Mouse (Mus musculus): ENCODE data around the gene Tarsl2. TPM values are rescaled to one million over a fixed set of nuclear protein-coding genes. Genes with fewer than 3 reads are reported as not detected.

Gene Tarsl2
- polyA plus RNA-seq, 1 experiment: 4.2 TPM

DNA sequence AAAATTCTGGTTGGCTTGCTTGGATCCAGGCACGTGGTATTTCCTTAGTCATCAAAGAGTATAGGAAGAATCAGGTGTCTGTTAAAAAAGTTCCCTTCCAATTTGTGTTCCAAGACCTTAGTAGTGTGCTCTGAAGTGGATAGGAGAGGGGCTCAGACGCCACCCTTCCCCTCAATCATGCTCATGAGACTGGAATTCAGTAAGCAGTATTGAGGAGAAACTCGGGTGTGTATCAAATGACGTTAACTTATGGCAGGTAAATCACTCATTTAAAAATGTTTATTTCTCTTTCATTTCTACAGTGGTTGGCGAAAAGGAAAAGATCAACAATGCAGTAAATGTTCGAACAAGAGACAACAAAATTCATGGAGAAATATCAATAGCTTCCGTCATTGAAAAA, 46.2 kb downstream of the Tarsl2 start, which contains the start of gene Tm2d3:
Gene Tm2d3, plus strand, starts transcription at position 301 of the 400 bp plus-strand sequence.
- TF ChIP-seq POLR2A (IDR thresholded peaks at IDR 0.05; ENCODE audit: control insufficient read depth, extremely low read depth, insufficient read depth, low read length, poor library complexity): no peak
- TF ChIP-seq CTCF (IDR thresholded peaks at IDR 0.05; ENCODE audit: borderline replicate concordance, control insufficient read depth, extremely low read depth, insufficient read depth, low read length, poor library complexity): no peak
- WGBS: 95% methylated on average over 7 of the region's 7 CpGs
- peaks cover 5% of the 10 kb centered on the region; the same call in 1 of the 2 replicates for H3K4me1 ChIP-seq (replicated peaks; ENCODE audit: control insufficient read depth, insufficient read depth, low read length)

DNA sequence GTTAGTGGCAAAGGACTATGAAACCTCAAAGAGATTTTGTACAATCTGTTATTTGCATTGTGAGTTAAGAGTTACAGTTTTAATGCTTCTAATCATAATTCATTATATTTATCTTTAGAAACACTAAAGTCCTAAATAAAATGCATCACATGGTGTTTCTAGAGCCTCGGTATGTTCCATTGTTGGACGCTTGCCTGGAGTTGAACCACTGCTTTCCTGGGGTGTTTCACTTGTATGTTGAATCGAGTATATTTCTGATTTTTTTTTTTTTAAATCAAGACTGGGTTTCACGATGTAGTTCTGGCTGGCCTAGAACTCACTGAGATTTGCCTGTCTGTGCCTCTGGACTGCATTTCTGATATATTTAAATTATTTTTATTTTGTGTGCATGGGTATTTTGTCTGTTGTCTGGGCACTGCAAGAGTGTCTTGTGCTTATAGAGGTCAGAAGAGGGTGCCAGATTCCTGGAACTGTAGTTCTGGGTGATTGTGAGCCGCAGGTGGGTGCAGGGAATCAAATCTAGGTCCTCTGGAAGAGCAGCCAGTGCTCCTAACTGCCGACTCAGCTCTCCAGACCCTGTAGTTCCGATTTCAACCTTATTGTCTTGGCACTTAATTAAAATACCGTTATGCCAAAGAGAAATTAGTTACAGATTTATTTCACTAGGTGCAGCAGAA, 47.4 kb downstream of the Tarsl2 start:
- 91% methylated on average over 8 of the region's 8 CpGs for WGBS
- Histone ChIP-seq H3K27me3 (ENCODE audit: control insufficient read depth, insufficient read depth, low read length) (no peaks in the 10 kb centered on the region), H3K27ac (ENCODE audit: control insufficient read depth, insufficient read depth, low read length) (no peak overlapping the region), H3K4me3 (ENCODE audit: control insufficient read depth, insufficient read depth, low read length) (no peak overlapping the region), H3K36me3 (ENCODE audit: control insufficient read depth, insufficient read depth, low read length) (no peaks in the 10 kb centered on the region), H3K4me1 (replicated peaks; ENCODE audit: control insufficient read depth, insufficient read depth, low read length) (peaks cover 5% of the 10 kb centered on the region; the same call in 1 of the 2 replicates)
- no peak for TF ChIP-seq CTCF (IDR thresholded peaks at IDR 0.05; ENCODE audit: borderline replicate concordance, control insufficient read depth, extremely low read depth, insufficient read depth, low read length, poor library complexity)
- no peak for TF ChIP-seq POLR2A (IDR thresholded peaks at IDR 0.05; ENCODE audit: control insufficient read depth, extremely low read depth, insufficient read depth, low read length, poor library complexity)
- no peak for DNase-seq

More for the DNA sequence above, 46.2 kb downstream of the Tarsl2 start, which contains the start of gene Tm2d3:
- no peaks in the 10 kb centered on the region for H3K36me3 ChIP-seq (ENCODE audit: control insufficient read depth, insufficient read depth, low read length)
- no peak within 1 kb of the TSS for H3K27ac ChIP-seq (ENCODE audit: control insufficient read depth, insufficient read depth, low read length)
- H3K27me3 ChIP-seq (ENCODE audit: control insufficient read depth, insufficient read depth, low read length): no peaks in the 10 kb centered on the region
- H3K4me3 ChIP-seq (ENCODE audit: control insufficient read depth, insufficient read depth, low read length): no peak within 1 kb of the TSS
- no peak for DNase-seq

DNA sequence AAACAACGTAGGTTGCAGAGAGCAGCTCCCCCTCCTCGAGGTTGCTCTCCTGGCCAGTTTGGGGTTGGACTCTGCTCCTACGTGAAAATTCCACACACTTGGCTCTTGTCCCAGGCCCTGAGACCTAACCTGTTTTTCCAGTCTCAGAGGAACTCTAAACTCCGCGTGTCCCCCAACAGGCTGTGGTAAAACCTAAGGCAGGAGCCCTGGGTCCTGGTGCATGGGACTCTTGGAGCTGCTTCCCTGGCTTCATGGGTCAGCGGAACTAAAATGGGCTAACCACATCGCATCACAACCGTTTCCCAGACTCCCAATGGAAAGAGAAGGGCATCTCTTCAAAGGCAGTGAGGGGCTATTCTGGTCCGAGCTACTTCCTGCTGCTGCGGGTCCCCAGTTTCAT, 48.2 kb downstream of the Tarsl2 start:
- Histone ChIP-seq H3K27me3 (ENCODE audit: control insufficient read depth, insufficient read depth, low read length) (no peaks in the 10 kb centered on the region), H3K4me1 (replicated peaks; ENCODE audit: control insufficient read depth, insufficient read depth, low read length) (peaks cover 5% of the 10 kb centered on the region; the same call in 1 of the 2 replicates), H3K27ac (ENCODE audit: control insufficient read depth, insufficient read depth, low read length) (no peak overlapping the region), H3K36me3 (ENCODE audit: control insufficient read depth, insufficient read depth, low read length) (peaks cover 6% of the 10 kb centered on the region), H3K4me3 (ENCODE audit: control insufficient read depth, insufficient read depth, low read length) (peak overlapping the region; percentile 70)
- no peak for DNase-seq
- WGBS: 30% methylated on average over 10 of the region's 10 CpGs
- TF ChIP-seq CTCF (IDR thresholded peaks at IDR 0.05; ENCODE audit: borderline replicate concordance, control insufficient read depth, extremely low read depth, insufficient read depth, low read length, poor library complexity): no peak
- no peak for TF ChIP-seq POLR2A (IDR thresholded peaks at IDR 0.05; ENCODE audit: control insufficient read depth, extremely low read depth, insufficient read depth, low read length, poor library complexity)

DNA sequence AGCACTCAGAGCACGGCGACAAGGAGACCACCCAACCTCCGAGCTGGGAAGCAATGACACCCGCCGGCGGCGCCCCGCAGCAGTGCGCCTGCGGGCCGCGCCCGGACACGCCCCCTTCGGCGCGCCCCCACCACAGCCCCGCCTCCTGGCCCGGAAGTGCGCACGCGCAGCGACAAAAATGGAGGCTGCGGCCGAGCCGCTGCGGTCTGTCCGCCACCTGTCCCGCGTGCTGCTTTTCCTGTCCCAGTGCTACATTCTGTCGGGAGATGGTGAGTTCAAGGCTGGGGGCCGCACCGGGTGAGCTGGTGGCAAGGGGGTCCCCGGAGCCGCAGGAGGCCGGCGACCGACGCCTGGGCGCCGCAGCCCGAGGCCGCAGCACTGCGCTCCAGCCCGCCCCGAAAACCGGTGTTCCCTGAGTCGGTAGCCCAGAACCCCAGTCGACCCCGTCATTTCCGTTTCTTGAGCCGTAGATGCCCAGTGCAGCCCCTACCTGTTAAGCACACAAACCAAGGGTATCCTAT, 48.7 kb downstream of the Tarsl2 start:
- Histone ChIP-seq H3K36me3 (ENCODE audit: control insufficient read depth, insufficient read depth, low read length) (peaks cover 11% of the 10 kb centered on the region), H3K27ac (ENCODE audit: control insufficient read depth, insufficient read depth, low read length) (no peak overlapping the region), H3K4me3 (ENCODE audit: control insufficient read depth, insufficient read depth, low read length) (peak overlapping the region; percentile 70), H3K27me3 (ENCODE audit: control insufficient read depth, insufficient read depth, low read length) (no peaks in the 10 kb centered on the region), H3K4me1 (replicated peaks; ENCODE audit: control insufficient read depth, insufficient read depth, low read length) (peaks cover 5% of the 10 kb centered on the region; the same call in 1 of the 2 replicates)
- TF ChIP-seq POLR2A (IDR thresholded peaks at IDR 0.05; ENCODE audit: control insufficient read depth, extremely low read depth, insufficient read depth, low read length, poor library complexity): peak; percentile 78; the same call in 1 of the 2 replicates
- TF ChIP-seq CTCF (IDR thresholded peaks at IDR 0.05; ENCODE audit: borderline replicate concordance, control insufficient read depth, extremely low read depth, insufficient read depth, low read length, poor library complexity): 0 out of 2 replicates have a peak, but pooled peaks have one; percentile 26
- peak; percentile 89 for DNase-seq
- WGBS: under 1% methylated on average over 52 of the region's 52 CpGs

DNA sequence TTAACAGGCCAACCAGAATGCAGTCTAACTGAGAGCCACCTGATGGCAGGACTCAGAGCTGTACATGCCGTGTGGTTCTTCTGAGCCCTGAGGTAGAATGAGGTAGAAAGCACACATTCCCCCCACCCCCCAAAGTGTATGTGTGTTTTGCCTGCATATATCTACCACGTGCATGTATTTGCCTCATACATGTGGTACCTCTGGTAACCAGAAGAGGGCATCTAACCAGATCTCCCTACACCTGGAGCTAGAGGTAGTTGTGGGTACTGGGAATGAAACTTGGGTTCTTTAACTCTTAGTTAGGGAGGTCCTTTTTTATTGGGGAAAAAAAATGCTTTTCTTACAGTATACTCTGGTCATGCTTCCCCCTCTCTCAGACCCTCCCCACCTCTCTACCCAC, 51.8 kb downstream of the Tarsl2 start:
- H3K4me3 ChIP-seq (ENCODE audit: control insufficient read depth, insufficient read depth, low read length): no peak overlapping the region
- TF ChIP-seq POLR2A (IDR thresholded peaks at IDR 0.05; ENCODE audit: control insufficient read depth, extremely low read depth, insufficient read depth, low read length, poor library complexity): no peak
- TF ChIP-seq CTCF (IDR thresholded peaks at IDR 0.05; ENCODE audit: borderline replicate concordance, control insufficient read depth, extremely low read depth, insufficient read depth, low read length, poor library complexity): no peak
- no peaks in the 10 kb centered on the region for H3K27me3 ChIP-seq (ENCODE audit: control insufficient read depth, insufficient read depth, low read length)
- peaks cover 35% of the 10 kb centered on the region for H3K36me3 ChIP-seq (ENCODE audit: control insufficient read depth, insufficient read depth, low read length)
- DNase-seq: peak; percentile 35
- H3K27ac ChIP-seq (ENCODE audit: control insufficient read depth, insufficient read depth, low read length): no peak overlapping the region
- 54% methylated on average over 2 of the region's 2 CpGs for WGBS
- H3K4me1 ChIP-seq (replicated peaks; ENCODE audit: control insufficient read depth, insufficient read depth, low read length): peaks cover 5% of the 10 kb centered on the region; the same call in 1 of the 2 replicates

DNA sequence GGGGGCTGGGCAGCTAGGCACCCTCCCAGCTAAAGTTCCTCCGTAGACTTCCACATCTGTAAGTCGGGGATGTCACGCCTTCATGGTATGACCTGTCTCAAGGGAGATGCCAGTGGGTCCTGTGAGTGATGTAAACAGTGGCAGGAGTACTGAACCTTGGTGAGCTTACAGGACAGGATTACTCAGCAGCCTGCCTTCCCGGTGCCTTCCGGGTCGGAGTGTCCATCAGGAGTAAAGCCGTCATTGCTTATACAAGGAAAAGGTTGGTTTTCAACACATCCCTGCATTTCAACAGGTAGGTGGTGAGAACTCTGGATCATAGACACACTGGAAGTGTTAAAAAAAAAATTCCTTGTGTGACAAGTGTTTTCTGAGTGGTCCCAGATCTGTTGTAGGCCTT, 57.4 kb downstream of the Tarsl2 start:
- Histone ChIP-seq H3K4me3 (ENCODE audit: control insufficient read depth, insufficient read depth, low read length) (no peak overlapping the region), H3K36me3 (ENCODE audit: control insufficient read depth, insufficient read depth, low read length) (peaks cover 41% of the 10 kb centered on the region), H3K27ac (ENCODE audit: control insufficient read depth, insufficient read depth, low read length) (no peak overlapping the region), H3K27me3 (ENCODE audit: control insufficient read depth, insufficient read depth, low read length) (no peaks in the 10 kb centered on the region), H3K4me1 (replicated peaks; ENCODE audit: control insufficient read depth, insufficient read depth, low read length) (peaks cover 2% of the 10 kb centered on the region; the same call in 1 of the 2 replicates)
- WGBS: 97% methylated on average over 7 of the region's 7 CpGs
- TF ChIP-seq CTCF (IDR thresholded peaks at IDR 0.05; ENCODE audit: borderline replicate concordance, control insufficient read depth, extremely low read depth, insufficient read depth, low read length, poor library complexity) (no peak), POLR2A (IDR thresholded peaks at IDR 0.05; ENCODE audit: control insufficient read depth, extremely low read depth, insufficient read depth, low read length, poor library complexity) (no peak)
- no peak for DNase-seq

Data from thymus, adult 2 months (tissue).